Mouse (Mus musculus) gonadal fat pad, adult 2 months (tissue): ENCODE data around the gene Erp27. TPM values are rescaled to one million over a fixed set of nuclear protein-coding genes. Genes with fewer than 3 reads are reported as not detected.

Source experiments
- DNase-seq: peaks from one replicate; pipeline ENCODE4 v3.0.0-alpha.2; 2012; ENCODE audit warnings: low read depth
- polyA plus RNA-seq: library from polyadenylated mRNA; depleted of rRNA; stranded (reverse); fragments of >200 nt; gene quantifications from 2 replicates; pipeline ENCODE4 v1.2.3, GENCODE M21; 2012

The Erp27 gene
- polyA plus RNA-seq, 1 experiment: 0.08 TPM

DNA sequence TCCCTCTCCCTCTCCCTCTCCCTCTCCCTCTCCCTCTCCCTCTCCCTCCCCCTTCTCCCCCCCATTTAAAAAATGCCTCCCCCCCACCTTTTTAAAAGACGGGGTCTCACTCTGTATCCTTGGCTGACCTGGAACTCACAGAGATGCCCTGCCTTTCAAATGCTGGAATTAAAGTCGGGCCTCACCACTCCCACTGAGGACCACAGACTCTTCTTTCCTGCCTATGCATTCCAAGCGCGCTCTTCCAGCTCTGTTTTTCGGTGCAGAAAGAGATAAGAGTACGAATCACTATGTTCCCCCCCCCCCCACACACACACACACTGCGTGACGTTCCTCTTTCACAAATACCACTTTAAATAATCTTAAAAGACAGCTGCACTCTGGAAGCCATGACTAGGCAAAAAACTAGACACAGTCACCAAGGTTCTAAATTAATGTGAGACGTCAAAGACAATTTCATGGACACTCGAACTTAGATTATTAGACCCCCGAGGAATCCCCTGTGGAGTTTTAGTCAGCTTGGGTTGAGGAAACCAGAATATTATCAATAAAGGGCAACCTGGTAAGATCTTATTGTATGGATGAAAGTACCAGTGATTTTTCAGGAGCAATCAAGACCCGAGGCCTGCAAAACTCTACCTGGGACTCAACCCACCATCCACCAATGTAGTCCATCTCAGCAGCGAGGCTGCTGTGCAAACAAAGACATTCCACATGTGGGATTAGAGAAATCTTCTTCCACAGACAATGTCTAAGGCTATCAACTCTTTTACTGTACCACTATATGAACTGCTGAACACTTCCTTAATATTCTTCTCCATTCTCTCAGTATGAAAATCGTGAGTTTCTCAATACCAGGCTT, 17.6 kb upstream of the Erp27 start:
- no peak for DNase-seq

DNA sequence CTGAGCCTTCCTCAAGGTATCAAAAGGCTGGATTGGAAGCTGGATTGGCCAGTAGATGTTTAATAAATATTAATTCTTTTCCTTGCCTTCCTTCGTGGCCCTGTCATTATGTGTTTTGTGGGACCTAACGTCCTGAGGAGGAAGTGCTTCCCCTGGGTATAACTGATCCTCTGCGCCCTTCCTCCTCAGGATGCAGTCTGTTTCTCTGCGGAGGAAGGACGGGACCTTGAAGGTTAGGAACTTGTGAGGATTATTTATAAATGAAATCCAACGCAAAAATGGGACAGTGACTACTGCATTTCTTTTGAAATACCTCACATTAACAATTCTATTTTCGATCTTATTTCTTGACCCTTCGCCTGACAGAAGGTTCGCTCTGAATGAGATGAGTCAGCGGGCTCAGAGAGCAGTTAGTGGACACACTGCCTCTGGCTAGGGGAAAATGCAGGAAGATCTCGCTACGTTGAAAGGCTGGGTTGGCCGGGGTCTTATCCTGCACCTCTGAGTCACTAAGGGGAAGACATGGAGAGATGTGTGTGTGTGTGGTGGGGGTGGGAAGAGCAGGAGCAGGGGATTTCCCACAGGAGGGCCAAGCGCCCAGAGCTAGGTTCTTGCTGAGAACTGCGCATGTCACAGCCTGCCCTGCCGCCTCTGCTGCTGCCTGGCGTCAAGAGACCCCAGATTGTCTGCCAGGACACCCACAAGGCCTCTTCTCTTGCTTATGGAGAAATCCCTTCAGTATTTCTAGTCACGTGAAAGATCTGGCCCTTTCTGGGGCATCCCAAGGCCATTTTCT, 16.5 kb upstream of the Erp27 start:
- DNase-seq: no peak

GRCm38 (mm10) chr6:136937117-136937516, 15.1 kb upstream of the Erp27 start:
- no peak for DNase-seq

GRCm38 (mm10) chr6:136936361-136936760, 14.4 kb upstream of the Erp27 start:
- no peak for DNase-seq

DNA sequence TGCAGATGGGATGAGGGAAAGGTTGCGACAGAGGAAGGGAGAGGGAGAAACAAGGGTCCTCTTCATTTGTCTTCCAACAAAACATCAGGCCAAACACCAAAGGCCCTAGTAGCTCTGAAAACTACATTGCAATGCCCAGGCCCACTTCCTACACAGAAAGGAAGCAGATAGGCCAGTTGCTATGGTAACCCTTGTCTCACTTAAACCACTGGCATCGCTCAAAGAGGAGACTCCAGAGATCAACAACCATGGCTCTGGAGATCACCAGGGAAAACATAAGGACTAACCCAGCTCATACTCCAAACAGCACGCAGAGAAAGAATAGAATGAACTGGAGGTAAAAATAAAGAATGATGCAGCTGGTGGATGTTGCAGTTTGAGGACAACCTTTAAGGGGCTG, 13.3 kb upstream of the Erp27 start:
- no peak for DNase-seq

DNA sequence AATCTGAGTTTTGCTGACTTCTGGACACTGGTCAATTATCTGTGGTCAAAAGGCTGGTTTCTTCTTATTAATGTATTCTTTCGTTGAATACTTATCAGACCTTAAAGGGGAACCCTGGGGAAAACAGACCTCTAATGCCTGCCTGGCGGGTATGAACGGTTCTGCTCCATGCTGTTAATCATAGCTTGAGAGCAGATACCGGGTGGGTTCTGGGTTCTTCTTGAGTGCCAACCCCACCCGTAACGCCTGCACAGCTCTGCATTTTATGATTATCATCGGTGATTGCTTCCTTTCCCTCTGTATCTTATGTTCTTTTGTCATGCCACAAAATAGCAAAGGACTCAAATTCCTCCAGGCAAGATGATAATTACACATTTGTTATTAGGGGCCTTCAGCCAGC, 12.1 kb upstream of the Erp27 start:
- DNase-seq: no peak

DNA sequence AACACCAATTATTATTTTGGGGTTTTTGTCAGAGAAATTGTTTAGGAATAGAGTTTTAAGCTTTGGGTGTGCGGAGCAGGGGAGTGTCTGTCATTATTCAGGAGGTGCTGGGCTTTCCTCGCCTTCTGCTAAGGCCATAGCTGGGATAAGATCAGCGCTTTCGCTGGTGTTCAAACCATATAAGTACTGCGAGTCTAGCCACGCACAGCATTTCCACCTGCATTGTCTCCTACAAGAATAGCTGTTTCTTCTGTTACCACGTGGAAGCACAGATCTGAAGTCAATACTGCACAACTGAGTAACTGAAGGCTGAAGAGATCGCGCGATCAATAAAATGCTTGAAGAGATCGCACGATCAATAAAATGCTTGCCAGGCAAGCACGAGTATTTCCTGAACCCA, 9.3 kb upstream of the Erp27 start:
- no peak for DNase-seq

DNA sequence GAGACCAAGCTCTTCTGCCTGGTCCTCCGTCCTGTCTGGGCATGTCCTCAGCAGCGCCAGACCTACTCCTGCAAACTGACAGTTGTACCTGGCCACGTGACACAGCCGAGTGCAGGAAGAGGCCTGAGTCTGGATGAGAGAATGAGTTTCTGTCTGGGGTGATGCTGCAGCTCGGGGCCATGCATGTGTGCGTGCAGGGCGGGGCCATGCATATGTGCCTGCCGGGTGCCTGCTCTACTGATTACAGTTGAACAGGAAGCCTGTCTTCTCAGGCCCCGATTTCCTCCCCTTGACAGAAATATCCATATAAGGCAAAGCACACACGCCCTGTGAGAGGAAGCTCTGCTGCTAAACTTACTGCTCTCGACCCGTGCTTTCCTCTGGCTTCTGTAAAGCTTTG, 8.7 kb upstream of the Erp27 start:
- no peak for DNase-seq

GRCm38 (mm10) chr6:136927626-136928025, 5.6 kb upstream of the Erp27 start:
- DNase-seq: no peak

DNA sequence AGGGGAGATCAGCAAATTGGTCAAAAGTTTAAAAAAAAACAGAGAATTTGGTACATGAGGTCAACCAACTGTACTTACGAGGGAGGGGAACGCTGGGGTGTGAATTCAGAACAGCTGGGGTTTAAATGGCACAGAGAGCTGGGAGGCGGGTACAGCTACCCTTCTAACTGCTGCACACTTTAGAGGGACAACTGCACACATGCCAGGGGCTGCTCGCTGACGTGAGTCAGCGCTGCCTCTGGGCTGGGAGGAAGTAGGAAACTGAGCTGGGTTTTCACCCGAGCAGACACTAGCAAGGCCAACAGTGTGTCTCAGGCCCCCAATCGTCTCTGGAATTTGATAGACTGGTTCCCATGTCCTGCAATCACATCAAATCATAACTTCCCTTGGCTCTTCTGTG, 3.1 kb upstream of the Erp27 start:
- no peak for DNase-seq

GRCm38 (mm10) chr6:136923532-136923931, 1.6 kb upstream of the Erp27 start, which contains the start of gene Pde6h:
TSS of gene Pde6h (plus strand) at chr6:136923832.
- no peak for DNase-seq

DNA sequence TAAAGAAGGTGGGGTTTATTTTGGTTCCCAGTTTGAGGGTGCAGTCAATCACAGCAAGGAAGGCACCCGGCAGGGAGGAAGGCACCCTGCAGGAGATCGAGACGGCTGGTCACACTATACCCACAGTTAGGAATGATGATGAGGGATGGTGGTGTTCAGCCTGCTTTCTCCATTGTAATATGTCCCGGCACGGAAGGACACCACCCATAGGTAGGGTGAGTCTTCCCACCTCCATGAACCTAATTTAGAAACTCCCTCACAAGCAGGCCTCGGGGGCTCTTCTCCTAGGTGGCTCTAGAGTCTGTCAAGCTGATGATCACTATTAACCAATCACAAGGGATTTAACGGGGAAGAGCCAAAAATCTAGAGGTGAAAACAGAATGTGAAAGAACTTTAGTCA, 891 bp upstream of the Erp27 start:
- no peak for DNase-seq

GRCm38 (mm10) chr6:136921601-136922000, 379 bp downstream of the Erp27 start:
- no peak for DNase-seq

DNA sequence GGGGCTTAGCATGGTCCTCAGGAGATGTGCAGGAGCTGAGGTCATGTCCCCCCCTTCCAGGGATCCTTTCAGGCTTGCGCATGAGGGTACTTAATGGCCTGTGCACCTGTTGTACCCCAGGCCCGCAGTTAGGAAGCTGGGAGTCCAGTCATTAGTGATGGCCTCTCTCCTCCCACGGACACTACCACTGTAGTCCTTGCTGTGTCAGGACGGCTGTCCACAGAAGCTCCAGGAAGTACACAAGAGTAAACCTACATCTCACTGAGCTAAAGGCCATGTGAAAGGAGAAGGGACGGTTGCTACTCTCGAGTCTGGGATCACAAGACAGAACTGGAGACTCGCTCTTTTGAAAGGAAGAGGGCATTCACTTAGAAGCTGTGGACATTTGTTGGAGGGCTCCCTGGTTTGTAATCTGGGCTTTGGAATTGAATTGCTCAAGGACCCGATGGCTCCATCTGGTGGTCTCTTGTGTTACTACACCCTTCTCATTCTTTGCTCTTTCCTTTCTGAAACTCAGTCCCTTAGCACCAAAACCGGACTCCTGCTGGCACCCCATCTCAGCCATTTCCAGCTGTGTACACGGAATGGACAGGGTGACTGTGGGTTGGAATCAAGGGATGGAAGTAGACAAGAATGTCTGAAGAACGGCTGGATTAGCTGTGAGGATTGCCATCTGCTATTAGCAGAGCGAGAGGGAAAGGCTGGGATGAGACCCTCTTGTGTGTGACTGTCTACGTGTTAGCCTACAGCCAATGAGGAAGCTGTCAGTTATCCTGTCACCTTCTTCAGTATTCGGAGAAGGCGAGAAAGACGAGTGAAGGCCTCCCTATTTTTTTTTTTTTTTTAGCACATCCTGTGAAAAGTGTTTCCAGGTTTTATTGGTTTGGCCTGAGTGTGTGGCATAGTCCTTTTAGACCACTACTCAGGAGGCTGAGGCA, 1.4 kb downstream of the Erp27 start:
- no peak for DNase-seq

DNA sequence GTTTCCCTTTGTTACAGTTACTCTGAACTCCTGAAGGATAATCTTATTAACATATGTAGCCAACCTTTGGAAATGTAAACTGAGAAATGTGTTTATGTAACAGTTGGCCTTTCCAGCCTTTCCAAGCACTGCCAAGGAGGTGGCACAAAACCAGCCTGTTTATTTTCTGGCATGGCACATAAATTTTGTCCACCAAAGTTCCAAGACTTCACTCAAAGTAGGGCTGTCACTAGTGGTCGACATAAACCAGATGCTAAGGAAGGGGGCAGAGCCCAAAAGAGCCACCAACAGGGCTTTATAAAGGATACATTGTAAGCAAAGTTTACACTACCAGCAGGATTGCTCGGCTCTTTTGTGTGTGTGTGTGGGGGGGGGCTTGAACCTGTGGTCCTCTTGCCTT, 4.1 kb downstream of the Erp27 start:
- DNase-seq: no peak

DNA sequence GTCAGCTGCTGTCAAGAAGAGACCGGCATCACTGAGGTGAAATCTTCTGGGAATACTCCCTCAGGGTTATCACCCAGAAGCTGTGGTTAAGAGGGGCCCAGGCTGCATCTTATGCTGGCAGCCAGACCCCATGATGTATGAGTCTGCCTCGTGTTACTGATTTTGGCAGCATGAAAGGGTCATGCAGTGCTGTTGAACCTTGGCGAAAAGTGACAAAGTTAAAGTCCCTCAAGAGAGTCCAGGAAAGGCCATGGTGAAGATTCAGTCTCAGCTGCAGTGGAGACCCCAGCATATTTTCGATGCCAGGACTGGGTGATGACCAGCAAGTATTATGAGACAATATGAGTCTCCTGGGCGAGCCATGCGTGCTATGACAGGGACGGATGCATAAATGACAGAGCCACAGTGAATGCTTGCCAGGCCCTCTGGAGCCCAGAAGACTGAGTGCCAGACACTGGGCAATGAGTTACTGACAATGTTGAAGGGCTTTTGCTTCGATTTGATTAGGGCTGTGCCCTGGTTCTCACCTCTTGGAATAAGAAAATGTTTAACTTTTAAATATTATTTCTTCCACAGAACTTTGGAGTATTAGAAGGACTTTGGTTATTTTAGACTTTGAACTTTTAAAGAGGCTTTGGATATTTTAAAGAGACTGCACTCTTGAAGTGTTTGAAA, 6.1 kb downstream of the Erp27 start:
- no peak for DNase-seq

GRCm38 (mm10) chr6:136914234-136914633, 7.7 kb downstream of the Erp27 start:
- no peak for DNase-seq

DNA sequence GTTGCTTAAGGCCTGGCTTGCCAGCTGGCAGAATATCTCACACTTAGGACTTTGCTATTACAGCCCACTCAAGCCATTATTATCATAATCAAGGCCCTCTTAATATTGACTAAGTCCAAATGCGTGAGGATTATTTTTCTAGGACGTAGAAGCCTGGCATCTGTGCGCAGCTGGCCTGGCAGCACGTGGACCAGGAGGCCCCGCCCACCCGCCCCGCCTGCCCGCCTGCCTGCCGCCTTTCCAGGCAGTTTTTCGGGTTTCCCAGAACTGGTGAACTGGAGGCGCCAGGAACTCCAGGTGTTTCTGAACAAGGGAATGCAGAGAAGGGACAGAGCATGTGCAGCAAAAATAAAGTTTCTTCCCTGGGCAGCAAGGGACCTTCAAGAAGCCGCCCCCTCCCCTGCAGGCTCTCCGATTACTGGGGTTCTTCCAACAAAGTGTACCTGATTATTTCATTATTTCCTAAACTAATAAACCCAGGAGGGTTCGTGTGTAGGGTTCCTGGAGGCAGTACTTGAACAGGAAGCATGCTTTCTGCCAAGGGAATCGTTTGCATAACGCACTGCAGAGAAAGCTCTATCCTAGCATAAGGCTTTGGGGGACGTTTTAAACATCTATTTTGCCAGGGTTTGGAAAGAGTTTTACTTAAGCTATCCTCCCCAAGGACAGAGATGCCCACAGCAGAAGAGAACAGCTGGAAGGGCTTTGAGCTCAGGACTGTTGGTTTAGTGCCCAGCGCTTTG, 8.4 kb downstream of the Erp27 start:
- DNase-seq: peak; percentile 46

DNA sequence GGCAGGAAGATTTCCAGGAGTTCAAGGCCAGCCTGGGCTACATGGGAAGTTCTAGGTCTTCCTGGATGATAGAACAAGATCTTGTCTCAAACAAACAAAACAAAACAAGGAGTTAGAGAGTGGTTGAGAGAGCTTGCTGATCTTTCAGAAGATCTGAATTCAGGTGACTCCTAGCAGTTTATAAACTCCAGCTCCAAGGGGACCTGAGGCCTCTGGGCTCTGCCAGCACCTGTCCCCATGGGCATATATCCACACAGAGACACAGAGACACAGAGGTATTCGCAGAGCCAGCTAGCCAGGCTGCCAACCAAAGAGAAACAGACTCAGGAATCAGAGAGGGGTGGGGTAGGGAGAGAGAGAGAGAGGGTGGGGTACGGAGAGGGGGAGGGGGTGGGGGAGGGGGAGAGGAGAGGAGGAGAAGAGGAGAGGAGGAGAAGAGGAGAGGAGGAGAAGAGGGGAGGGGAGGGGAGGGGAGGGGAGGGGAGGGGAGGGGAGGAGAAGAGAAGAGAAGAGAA, 9.2 kb downstream of the Erp27 start:
- no peak for DNase-seq

DNA sequence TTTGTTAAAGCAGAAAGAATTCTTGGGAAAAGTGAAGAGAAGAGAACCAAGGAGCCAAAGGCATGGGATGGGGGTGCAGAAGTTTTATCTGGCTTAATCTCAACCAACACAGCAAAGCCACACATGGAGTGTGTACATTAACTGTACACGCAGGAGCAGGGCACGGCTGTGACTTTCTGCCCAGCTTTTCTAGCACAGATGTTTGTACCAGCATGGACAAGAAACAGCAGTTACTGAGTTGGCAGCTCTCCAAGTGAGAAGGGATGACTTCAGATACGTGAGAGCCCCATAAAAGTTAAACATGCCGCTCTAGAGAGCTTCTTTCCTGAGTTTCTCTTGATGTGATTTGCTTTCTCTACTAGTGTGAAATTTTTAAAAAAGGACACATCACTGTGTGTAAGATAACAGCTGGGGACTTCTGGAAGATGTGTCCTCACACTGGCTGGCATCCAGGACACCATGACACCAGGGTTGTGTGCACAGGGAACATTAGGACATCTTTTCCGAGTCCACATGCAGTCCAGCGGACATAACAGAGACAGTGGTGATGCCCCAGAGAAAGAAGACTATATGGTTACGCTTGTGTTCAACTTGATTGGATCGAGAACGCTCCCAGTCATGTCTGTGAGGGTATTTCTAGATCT, 11.6 kb downstream of the Erp27 start:
- no peak for DNase-seq
